Mouse (Mus musculus): ENCODE data around the gene Jhy. TPM values are rescaled to one million over a fixed set of nuclear protein-coding genes. Genes with fewer than 3 reads are reported as not detected.

The Jhy gene
- total RNA-seq, 1 experiment from 2014 or later = not detected

GRCm38 (mm10) chr9:40873556-40874470 is 90.1 kb downstream of the Jhy start, which contains the start of gene Bsx:
TSS of gene Bsx (plus strand) at chr9:40874127.
- ATAC-seq (ENCODE audit: extremely low read depth, insufficient number of reproducible peaks, low FRiP score, poor library complexity, severe bottlenecking) = no peak

DNA sequence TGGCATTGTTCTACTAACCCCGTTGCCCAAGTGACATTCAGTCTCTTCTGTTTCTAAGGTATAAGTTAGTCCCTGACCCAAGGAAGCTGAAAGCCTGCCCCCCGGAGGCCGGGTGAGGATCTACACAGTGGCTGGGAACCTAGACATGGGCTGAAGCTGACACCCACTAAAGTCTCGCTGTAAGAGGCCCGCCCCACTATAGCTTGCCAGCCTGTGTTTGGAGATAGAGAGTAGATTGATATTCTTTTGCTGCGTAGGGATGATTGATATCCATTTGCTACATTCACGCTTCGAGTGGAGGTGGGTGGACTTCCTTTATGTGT is 91.8 kb downstream of the Jhy start:
- ATAC-seq (ENCODE audit: extremely low read depth, insufficient number of reproducible peaks, low FRiP score, poor library complexity, severe bottlenecking) = peak; percentile 57; the same call in 1 of the 2 replicates

- 0 out of 2 replicates have a peak, but pooled peaks have one; percentile 10 for ATAC-seq (ENCODE audit: extremely low read depth, insufficient number of reproducible peaks, low FRiP score, poor library complexity, severe bottlenecking)
These were observed 92.4 kb downstream of the Jhy start for GRCm38 (mm10) chr9:40871369-40872155.

DNA sequence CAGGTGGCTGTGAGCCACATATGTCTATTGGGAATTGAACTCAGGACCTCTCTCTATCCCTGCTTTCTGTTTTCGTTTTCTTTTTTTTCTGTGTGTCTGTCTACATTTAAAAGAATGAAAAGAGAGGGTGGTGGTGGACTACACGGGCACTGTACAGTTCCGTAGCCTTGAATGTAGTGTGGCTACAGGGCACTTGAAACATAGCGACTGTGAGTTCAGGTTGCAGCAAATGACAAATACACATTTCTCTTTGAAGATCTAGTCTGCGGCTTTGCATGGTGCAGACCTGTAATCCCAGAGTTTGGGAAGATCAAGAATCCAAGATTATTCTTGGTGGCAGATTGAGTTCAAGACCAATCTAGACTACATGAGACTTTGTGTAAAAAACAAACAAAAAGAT is 93.6 kb downstream of the Jhy start:
- ATAC-seq (ENCODE audit: extremely low read depth, insufficient number of reproducible peaks, low FRiP score, poor library complexity, severe bottlenecking) = no peak

GRCm38 (mm10) chr9:40859196-40859595 is 104.7 kb downstream of the Jhy start:
- ATAC-seq (ENCODE audit: extremely low read depth, insufficient number of reproducible peaks, low FRiP score, poor library complexity, severe bottlenecking) = no peak

DNA sequence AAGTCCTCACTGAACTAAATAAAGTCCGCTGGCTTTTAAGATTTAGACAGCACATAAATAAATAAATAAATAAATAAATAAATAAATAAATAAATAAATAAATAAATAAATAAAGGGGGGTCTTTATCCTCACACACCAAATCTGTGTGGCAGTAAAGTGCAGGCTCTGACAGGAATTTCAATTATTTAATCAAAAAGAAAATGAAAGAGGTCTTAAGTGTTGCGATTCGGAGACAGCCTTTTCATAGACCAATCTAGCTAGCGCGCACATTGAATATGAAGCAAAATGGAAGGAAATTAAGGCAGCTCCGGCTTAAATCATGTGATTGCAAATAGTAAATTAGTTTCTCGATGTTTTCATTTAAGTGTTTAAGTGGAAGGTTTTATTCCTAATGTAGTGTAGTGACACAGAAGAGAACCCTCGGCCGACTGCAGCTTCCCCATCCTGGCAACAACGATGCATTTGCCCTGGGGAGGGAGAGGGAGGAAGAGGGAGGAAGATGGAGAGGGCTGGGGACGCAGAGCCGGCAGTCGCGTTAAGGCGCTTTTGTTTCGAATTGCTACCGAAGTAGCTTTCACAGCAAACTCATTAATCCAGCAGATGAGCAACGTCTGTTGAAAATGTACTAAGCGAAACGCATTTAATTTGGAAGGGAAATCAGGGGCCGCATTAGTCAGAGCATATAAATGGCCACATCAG is 105.3 kb downstream of the Jhy start:
- no peak for ATAC-seq (ENCODE audit: extremely low read depth, insufficient number of reproducible peaks, low FRiP score, poor library complexity, severe bottlenecking)

- ATAC-seq (ENCODE audit: extremely low read depth, insufficient number of reproducible peaks, low FRiP score, poor library complexity, severe bottlenecking) = no peak
These were observed 112.4 kb downstream of the Jhy start for GRCm38 (mm10) chr9:40851515-40851914.

Other genes with a start within 250 kb of the Jhy start
- gene Hspa8, start 163.1 kb downstream of the Jhy start, total RNA-seq (2017) = 1,488 and 1,684 TPM in 2 replicates
- not detected in 2 replicates for gene Bsx, start 90.0 kb downstream of the Jhy start, total RNA-seq (2017)
- 2.1 TPM in 2 replicates for gene Crtam, start 40.5 kb upstream of the Jhy start, total RNA-seq (2017)
- gene Ubash3b, start 197.6 kb upstream of the Jhy start, total RNA-seq (2017) = 7.1 and 9.1 TPM in 2 replicates

Measured in neutrophil, adult 5-6 weeks (primary cell).